Comparison of ENCODE assay signal across 9 mouse cellular contexts in genomic region chr11:3912100-3912874, GRCm38 (mm10). TPM values are rescaled to one million over a fixed set of nuclear protein-coding genes. Genes with fewer than 3 reads are reported as not detected.
A peak's percentile ranks its signal among the peaks of the same experiment; 100 is the strongest.
DNase-seq lines count a peak whose midpoint lies in the region; ATAC-seq and TF ChIP-seq lines count a peak whose summit lies in the region.
"Had no signal": no experiment of that assay in that cellular context is flagged by ENCODE, and none has a peak within 500 bp of the region (broad histone marks: within the 10 kb centered on the region; RNA-seq: fewer than 3 reads in every experiment).

No protein-coding gene starts in this region.

- intact Hi-C loops in heart, postnatal 10 days (cut with DNase I): loop anchor here (2.0 kb wide), 1 partner anchor 17 kb away; the partner anchor contains the start of genes 4921536K21Rik and Dusp18

- H3K4me2 ChIP-seq in liver, embryonic 13.5 days: peak overlapping the region; percentile 80

- 0 out of 2 replicates have a peak, but pooled peaks cover 3% of the 10 kb centered on the region for H3K27me3 ChIP-seq in testis, adult 2 months (ENCODE audit: control insufficient read depth, insufficient read depth, low read length)
- peaks cover 46% of the 10 kb centered on the region for H3K27me3 ChIP-seq in liver, embryonic 13.5 days

- no peak for TF ChIP-seq POLR2A in testis, adult 2 months (IDR thresholded peaks at IDR 0.05; ENCODE audit: control insufficient read depth, low read depth, low read length)

- TF ChIP-seq CTCF in testis, adult 2 months (IDR thresholded peaks at IDR 0.05; ENCODE audit: control insufficient read depth, insufficient read depth, insufficient replicate concordance, low read depth, low read length): no peak

- H3K36me3 ChIP-seq in testis, adult 2 months (ENCODE audit: control insufficient read depth, insufficient read depth, low read length): no peaks in the 10 kb centered on the region
- no peaks in the 10 kb centered on the region for H3K36me3 ChIP-seq in liver, embryonic 13.5 days

- H3K27ac ChIP-seq in testis, adult 2 months (ENCODE audit: control insufficient read depth, insufficient read depth, low read depth, low read length): no peak overlapping the region
- H3K27ac ChIP-seq in liver, embryonic 13.5 days: no peak overlapping the region

- H3K4me3 ChIP-seq in testis, adult 2 months (ENCODE audit: control insufficient read depth, low read depth, low read length): peak overlapping the region; percentile 68
- peak overlapping the region; percentile 57 for H3K4me3 ChIP-seq in liver, embryonic 13.5 days (replicated peaks)

- peak; percentile 49 for DNase-seq in adrenal gland, postnatal 10 days
- DNase-seq in adrenal gland, adult 18-20 months (ENCODE audit: low spot score in 2 of 2): no peak
- no peak for DNase-seq in testis, postnatal 10 days (ENCODE audit: low spot score)
- peak; percentile 32 to 42 for DNase-seq in heart, postnatal 10 days
- DNase-seq in liver, embryonic 13.5 days: no peak
- peak; percentile 52 to 57 for DNase-seq in right cerebral cortex, adult 2 months (ENCODE audit: low spot score in 2 of 2)

- H3K9ac ChIP-seq in liver, embryonic 13.5 days: no peak overlapping the region

- no peaks in the 10 kb centered on the region for H3K9me3 ChIP-seq in liver, embryonic 13.5 days (replicated peaks)

- ATAC-seq in liver, embryonic 13.5 days (ENCODE audit: low read depth): no peak
- ATAC-seq in inflammation-experienced regulatory T-cells, adult 6 months: no peak

- 36% methylated on average over 19 of the region's 19 CpGs for WGBS in liver, embryonic 13.5 days (ENCODE audit: insufficient replicate concordance)

- H3K4me1 ChIP-seq in testis, adult 2 months (ENCODE audit: control insufficient read depth, insufficient read depth, low read length): peaks cover 17% of the 10 kb centered on the region
- peaks cover 24% of the 10 kb centered on the region for H3K4me1 ChIP-seq in liver, embryonic 13.5 days (replicated peaks)

RNA-seq across cellular contexts. Expression of gene Slc35e4, which starts 2.2 kb away (rescaled TPM):
- total RNA-seq in adrenal gland, postnatal 10 days (2021): 1 to 10 TPM; 3.7 to 4.6 TPM
- 1 to 10 TPM; 4.2 to 8.5 TPM for total RNA-seq in adrenal gland, adult 18-20 months (2021)
- 0.64 and 0.72 TPM in 2 replicates for polyA plus RNA-seq in testis, adult 2 months (2012; rRNA removed)
- total RNA-seq in heart, postnatal 10 days (2021): 1 to 10 TPM; 4.3 to 4.7 TPM
- polyA plus RNA-seq in liver, embryonic 13.5 days (2015; fragmentation: Nextera tagmentation; extraction: Ambion mirVana): 0.45 and 0.68 TPM in 2 replicates
- polyA plus RNA-seq in inflammation-experienced regulatory T-cells, adult 6 months (2017; shearing (Covaris generic)): 1 to 10 TPM; 1.3 to 2.3 (median 1.5) TPM

RNA-seq across cellular contexts. Expression of gene Dusp18, which starts 17.2 kb away (rescaled TPM):
- total RNA-seq in adrenal gland, postnatal 10 days (2021): 1 to 10 TPM; 4.6 to 5.2 TPM
- 1 to 10 TPM; 3.5 to 5.2 TPM for total RNA-seq in adrenal gland, adult 18-20 months (2021)
- 28.1 and 30.4 TPM in 2 replicates for polyA plus RNA-seq in testis, adult 2 months (2012; rRNA removed)
- 10 to 100 TPM; 30.3 to 41.9 TPM for total RNA-seq in heart, postnatal 10 days (2021)
- polyA plus RNA-seq in liver, embryonic 13.5 days (2015; fragmentation: Nextera tagmentation; extraction: Ambion mirVana): 0.43 and 0.48 TPM in 2 replicates
- under 1 TPM in 2 of 3 experiments, not detected in 1; 0.21 to 0.32 TPM for polyA plus RNA-seq in inflammation-experienced regulatory T-cells, adult 6 months (2017; shearing (Covaris generic))

RNA-seq across cellular contexts. Expression of gene 4921536K21Rik, which starts 17.4 kb away (rescaled TPM):
- total RNA-seq in adrenal gland, postnatal 10 days (2021): under 1 TPM; 0.55 to 0.63 TPM
- total RNA-seq in adrenal gland, adult 18-20 months (2021): under 1 TPM; 0.53 to 0.74 TPM
- polyA plus RNA-seq in testis, adult 2 months (2012; rRNA removed): 48.4 and 56.7 TPM in 2 replicates
- total RNA-seq in heart, postnatal 10 days (2021): under 1 TPM; 0.32 to 0.38 TPM
- 0.03 TPM in 1 of 2 replicates, not detected in the other for polyA plus RNA-seq in liver, embryonic 13.5 days (2015; fragmentation: Nextera tagmentation; extraction: Ambion mirVana)
- polyA plus RNA-seq in inflammation-experienced regulatory T-cells, adult 6 months (2017; shearing (Covaris generic)): not detected
- total RNA-seq: hematopoietic stem cell, adult 5-6 weeks had no signal

RNA-seq across cellular contexts. Expression of gene Tcn2, which starts 19.7 kb away (rescaled TPM):
- 100 to 1,000 TPM in 1 of 2 experiments, 10 to 100 TPM in 1; 91.7 to 108 TPM for total RNA-seq in adrenal gland, postnatal 10 days (2021)
- 100 to 1,000 TPM; 113 to 133 TPM for total RNA-seq in adrenal gland, adult 18-20 months (2021)
- polyA plus RNA-seq in testis, adult 2 months (2012; rRNA removed): 16.2 and 18.5 TPM in 2 replicates
- total RNA-seq in heart, postnatal 10 days (2021): 10 to 100 TPM; 50.3 to 50.9 TPM
- polyA plus RNA-seq in liver, embryonic 13.5 days (2015; fragmentation: Nextera tagmentation; extraction: Ambion mirVana): 14.8 and 15.9 TPM in 2 replicates
- polyA plus RNA-seq in inflammation-experienced regulatory T-cells, adult 6 months (2017; shearing (Covaris generic)): 10 to 100 TPM; 11.0 to 29.1 (median 23.6) TPM

RNA-seq across cellular contexts. Expression of gene Osbp2, which starts 48.6 kb away (rescaled TPM):
- 1 to 10 TPM; 1.9 to 2.4 TPM for total RNA-seq in adrenal gland, postnatal 10 days (2021)
- 1 to 10 TPM; 2.9 to 6.6 TPM for total RNA-seq in adrenal gland, adult 18-20 months (2021)
- polyA plus RNA-seq in testis, adult 2 months (2012; rRNA removed): 710 and 768 TPM in 2 replicates
- total RNA-seq in heart, postnatal 10 days (2021): 1 to 10 TPM; 5.6 to 6.1 TPM
- polyA plus RNA-seq in liver, embryonic 13.5 days (2015; fragmentation: Nextera tagmentation; extraction: Ambion mirVana): 0.18 and 0.27 TPM in 2 replicates
- not detected for polyA plus RNA-seq in inflammation-experienced regulatory T-cells, adult 6 months (2017; shearing (Covaris generic))
- total RNA-seq: hematopoietic stem cell, adult 5-6 weeks had no signal

Comparison
In these comparisons a context has a peak if more than half of its experiments do, and no peak if none do; other contexts are left out.
1. DNase-seq: peak in adrenal gland, postnatal 10 days (single experiment), heart, postnatal 10 days (2 of 2) and right cerebral cortex, adult 2 months (2 of 2); none in adrenal gland, adult 18-20 months (0 of 2), testis, postnatal 10 days (single experiment) and liver, embryonic 13.5 days (single experiment).
2. RNA of gene Dusp18, which starts 17.2 kb away (total RNA-seq): 30.3 to 41.9 TPM in heart, postnatal 10 days; 3.5 to 5.2 TPM in adrenal gland, adult 18-20 months and 4.6 to 5.2 TPM in adrenal gland, postnatal 10 days; every median in the first group is over 4 times any median in the second.